ENCODE assay signal across 32 mouse cellular contexts in genomic region chr7:42726917-42727316, GRCm38 (mm10). TPM values are rescaled to one million over a fixed set of nuclear protein-coding genes. Genes with fewer than 3 reads are reported as not detected.
"Had no signal": no experiment of that assay in that cellular context is flagged by ENCODE, and none has a peak within 500 bp of the region (broad histone marks: within the 10 kb centered on the region; RNA-seq: fewer than 3 reads in every experiment).

Gm17067 (minus strand) TSS chr7:42727017.

RNA-seq across cellular contexts. Expression of gene Gm17067, which starts in this region (rescaled TPM):
- total RNA-seq: common myeloid progenitor, adult 5-6 weeks; forebrain, postnatal 0 days; gastrocnemius, adult 18-20 months; gastrocnemius, adult 2 months; gastrocnemius, adult 8-10 months; gastrocnemius, postnatal 10 days; gastrocnemius, postnatal 14 days; gastrocnemius, postnatal 25 days; gastrocnemius, postnatal 36 days; gastrocnemius, postnatal 4 days; granulocyte monocyte progenitor cell, adult 5-6 weeks; heart, adult 18-20 months; heart, adult 2 months; heart, adult 8-10 months had no signal
- polyA plus RNA-seq: cortical plate, adult 2 months; embryonic facial prominence, embryonic 10.5 days; embryonic facial prominence, embryonic 11.5 days; embryonic facial prominence, embryonic 12.5 days; embryonic facial prominence, embryonic 13.5 days; embryonic facial prominence, embryonic 14.5 days; embryonic facial prominence, embryonic 15.5 days; erythroblast, embryonic 14.5 days; forebrain, embryonic 10.5 days; forebrain, embryonic 11.5 days; forebrain, embryonic 12.5 days; forebrain, embryonic 13.5 days; forebrain, embryonic 14.5 days; forebrain, embryonic 15.5 days; forebrain, embryonic 16.5 days; forebrain, postnatal 0 days; frontal cortex, adult 2 months; gonadal fat pad, adult 2 months; heart, adult 2 months; heart, embryonic 10.5 days had no signal
